Mouse (Mus musculus) G1E (cell line): Measurements from ENCODE around the gene Gp5.

Experiments used
- CTCF ChIP-seq: IDR thresholded peaks from 2 replicates; pipeline ENCODE4 v1.5.1; 2012; ENCODE audit warnings: low read depth, low read length, inconsistent platforms, mixed read lengths
- GATA1 ChIP-seq: IDR thresholded peaks from 2 replicates; pipeline ENCODE4 v1.6.1; 2012; ENCODE audit warnings: borderline replicate concordance, low read length, inconsistent platforms, mixed read lengths

DNA sequence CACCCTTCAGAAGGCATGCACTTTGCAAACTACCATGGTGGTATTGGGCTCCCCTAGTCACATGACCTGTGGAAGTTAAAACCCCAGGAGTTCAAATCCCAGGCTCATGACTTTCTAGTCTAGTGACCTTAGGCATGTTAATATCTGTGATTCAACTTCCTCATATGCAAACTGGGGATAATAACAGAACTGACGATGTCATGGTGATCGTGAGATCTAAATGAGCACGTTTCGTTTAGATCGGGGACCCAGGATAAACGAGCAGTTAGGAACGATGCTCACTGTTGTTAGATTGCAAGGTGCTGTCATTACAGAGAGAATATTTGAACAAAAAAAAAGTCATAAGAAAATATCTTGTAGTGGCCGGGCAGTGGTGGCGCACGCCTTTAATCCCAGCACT is 48.4 kb downstream of the Gp5 start:
- TF ChIP-seq CTCF (no peak), GATA1 (no peak)
